Mouse (Mus musculus) heart, postnatal 0 days (tissue): ENCODE data around the gene Prrc2c.
A peak's percentile ranks its signal among the peaks of the same experiment; 100 is the strongest.

Experiments used
- CTCF ChIP-seq: IDR thresholded peaks from 2 replicates; pipeline ENCODE4 v1.5.1; 2016; ENCODE audit warnings: antibody characterized with exemption, control low read depth, low read depth
- EP300 ChIP-seq: IDR thresholded peaks from 2 replicates; pipeline ENCODE4 v1.6.1; 2016; ENCODE audit warnings: antibody characterized with exemption, low read depth

- TF ChIP-seq CTCF (peak; percentile 96), EP300 (no peak)
Measured at GRCm38 (mm10) chr1:162664826-162665475, 75.4 kb downstream of the Prrc2c start.
